Mouse (Mus musculus) lung, embryonic 16.5 days (tissue): ENCODE data around the gene Aurkb. TPM values are rescaled to one million over a fixed set of nuclear protein-coding genes. Genes with fewer than 3 reads are reported as not detected.
A peak's percentile ranks its signal among the peaks of the same experiment; 100 is the strongest.

Source experiments
- ATAC-seq: fragments of 200-750 bp; cut with Nextera tagmentation; 2 replicates; pipeline ENCODE4 v1.8.0; 2017; ENCODE audit warnings: low read depth, mild to moderate bottlenecking, moderate library complexity
- H3K27ac ChIP-seq: fragments of 300-500 bp; sonication (generic); 2 replicates; pipeline ENCODE4 v1.5.1; 2014; ENCODE audit warnings: mild to moderate bottlenecking, control low read depth, low read length
- H3K27me3 ChIP-seq: fragments of 300-500 bp; sonication (generic); 2 replicates; pipeline ENCODE4 v1.6.1; 2014; ENCODE audit warnings: low read depth, low read length, mixed read lengths; ENCODE audit not compliant: control insufficient read depth, insufficient read depth
- H3K36me3 ChIP-seq: fragments of 300-500 bp; sonication (generic); 2 replicates; pipeline ENCODE4 v1.6.1; 2014; ENCODE audit warnings: low read length; ENCODE audit not compliant: control insufficient read depth, insufficient read depth
- H3K4me1 ChIP-seq: fragments of 300-500 bp; sonication (generic); replicated peaks from 2 replicates; pipeline ENCODE4 v1.6.1; 2014; ENCODE audit warnings: low read length, mixed read lengths; ENCODE audit not compliant: control insufficient read depth, insufficient read depth
- H3K4me2 ChIP-seq: fragments of 300-500 bp; sonication (generic); 2 replicates; pipeline ENCODE4 v1.6.1; 2014; ENCODE audit warnings: low read depth, low read length, control low read depth
- H3K4me3 ChIP-seq: fragments of 300-500 bp; sonication (generic); 2 replicates; pipeline ENCODE4 v1.5.1; 2014; ENCODE audit warnings: mild to moderate bottlenecking, low read length, control low read depth
- H3K9ac ChIP-seq: fragments of 300-500 bp; sonication (generic); 2 replicates; pipeline ENCODE4 v1.6.1; 2014; ENCODE audit warnings: low read length, control low read depth
- H3K9me3 ChIP-seq: fragments of 300-500 bp; sonication (generic); 2 replicates; pipeline ENCODE4 v1.6.1; 2016; ENCODE audit warnings: low read length; ENCODE audit not compliant: control insufficient read depth
- WGBS: fragments of 180-500 bp; shearing (Covaris S2); extraction: QIAGEN DNeasy Blood & Tissue Kit; methylation state at CpG from one replicate; pipeline ENCODE4 v1.1.7; 2014; 5-methylcytosine and 5-hydroxymethylcytosine counted together
- polyA plus RNA-seq: library from polyadenylated mRNA; unstranded; fragments of >200 nt; fragmentation: Nextera tagmentation; extraction: Ambion mirVana; gene quantifications from 2 replicates; pipeline ENCODE4 v1.2.1, GENCODE M21; 2015

The Aurkb gene
- polyA plus RNA-seq, 1 experiment from 2014 or later, result 189 TPM

DNA sequence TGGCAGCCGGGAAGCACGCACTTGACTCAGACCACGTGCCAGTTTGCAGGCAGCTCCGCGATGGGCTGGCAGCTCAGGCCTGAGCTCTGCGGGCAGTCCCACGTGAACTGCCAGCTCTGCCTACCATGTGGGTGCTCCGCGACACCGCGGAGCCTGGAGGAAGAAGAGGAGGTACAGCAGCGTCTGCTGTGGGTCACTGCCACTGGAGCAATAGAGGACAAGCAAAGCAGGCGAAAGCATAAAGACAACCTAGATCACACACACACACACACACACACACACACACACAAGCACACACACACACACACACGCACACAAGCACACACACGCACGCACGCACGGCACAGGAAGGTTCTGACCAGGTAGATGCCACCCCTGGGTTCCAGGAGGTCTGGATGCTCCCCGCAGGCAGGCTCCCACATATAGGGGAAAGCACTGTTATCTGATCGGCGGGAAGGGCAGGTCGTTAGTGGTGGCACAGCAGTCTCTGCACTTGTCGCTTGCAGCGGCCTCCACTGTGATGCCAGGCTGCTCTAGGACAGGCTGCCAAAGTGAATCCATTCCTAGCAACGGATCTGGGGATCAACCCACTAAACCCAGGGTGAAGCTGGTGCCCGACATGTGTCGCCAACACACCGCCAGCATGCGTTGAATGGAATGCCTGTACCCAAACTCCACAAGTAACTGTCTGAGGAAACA is 20.9 kb downstream of the Aurkb start:
- Histone ChIP-seq H3K27ac (no peak overlapping the region), H3K4me2 (peak overlapping the region; percentile 52), H3K4me1 (peaks cover 29% of the 10 kb centered on the region), H3K9ac (peak overlapping the region; percentile 62), H3K9me3 (no peaks in the 10 kb centered on the region), H3K27me3 (no peaks in the 10 kb centered on the region), H3K36me3 (no peaks in the 10 kb centered on the region), H3K4me3 (peak overlapping the region; percentile 46)
- ATAC-seq, result no peak
- WGBS, result 1% methylated on average over 29 of the region's 29 CpGs

DNA sequence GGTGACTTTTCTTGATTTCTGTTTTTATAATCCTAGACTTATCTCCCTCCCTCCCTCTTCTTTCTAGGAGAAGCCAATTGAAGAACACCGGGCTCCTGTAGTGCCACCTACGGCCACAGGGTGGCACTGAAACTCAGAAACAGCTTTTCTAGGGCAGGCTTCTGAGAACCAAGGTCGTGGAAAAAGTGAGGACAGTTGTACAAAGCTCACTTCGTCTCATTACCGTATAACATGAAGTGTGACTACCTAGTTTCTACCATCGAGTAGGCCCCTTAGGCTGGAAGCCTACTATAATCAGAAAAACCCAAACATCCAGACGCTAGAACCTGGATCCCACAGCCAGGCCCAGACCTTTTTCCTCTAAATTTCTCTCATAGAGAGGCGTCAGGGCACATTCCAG is 21.5 kb downstream of the Aurkb start:
- 8% methylated on average over 8 of the region's 8 CpGs for WGBS
- peaks cover 30% of the 10 kb centered on the region for H3K4me1 ChIP-seq
- ATAC-seq, result no peak

DNA sequence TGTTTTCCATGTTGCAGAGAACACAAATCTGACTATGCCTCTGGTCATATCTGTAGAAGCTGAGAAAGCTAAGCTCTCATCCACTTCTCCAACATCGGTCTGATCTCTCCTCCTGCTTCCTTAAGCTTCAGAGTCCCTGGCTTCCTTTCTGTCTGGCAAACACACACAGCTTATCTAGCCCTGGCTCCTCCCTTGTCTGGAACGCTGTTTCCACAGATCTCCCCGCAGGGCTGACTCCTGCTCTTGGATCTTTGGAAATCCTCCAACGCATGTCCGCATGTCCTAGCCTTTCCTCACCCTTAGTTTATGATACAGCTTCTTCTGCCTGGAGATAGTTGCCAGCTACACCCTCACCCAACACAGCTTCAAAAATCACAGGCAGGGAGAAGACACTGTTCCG is 22.2 kb downstream of the Aurkb start:
- no peak for ATAC-seq
- WGBS, result 24% methylated on average over 6 of the region's 6 CpGs
- peak overlapping the region; percentile 11 for H3K27ac ChIP-seq
- H3K9me3 ChIP-seq, result no peaks in the 10 kb centered on the region
- H3K27me3 ChIP-seq, result no peaks in the 10 kb centered on the region
- H3K4me2 ChIP-seq, result no peak overlapping the region
- H3K4me3 ChIP-seq, result no peak overlapping the region
- no peaks in the 10 kb centered on the region for H3K36me3 ChIP-seq
- 0 out of 2 replicates have a peak overlapping the region, but pooled peaks have one; percentile 26 for H3K9ac ChIP-seq
- peaks cover 35% of the 10 kb centered on the region for H3K4me1 ChIP-seq

More for the DNA sequence above, 21.5 kb downstream of the Aurkb start:
- no peak overlapping the region for H3K9ac ChIP-seq
- peak overlapping the region; percentile 11; the same call in 1 of the 2 replicates for H3K27ac ChIP-seq
- no peaks in the 10 kb centered on the region for H3K36me3 ChIP-seq
- peak overlapping the region; percentile 52 for H3K4me2 ChIP-seq
- peak overlapping the region; percentile 46 for H3K4me3 ChIP-seq
- no peaks in the 10 kb centered on the region for H3K9me3 ChIP-seq
- H3K27me3 ChIP-seq, result no peaks in the 10 kb centered on the region

DNA sequence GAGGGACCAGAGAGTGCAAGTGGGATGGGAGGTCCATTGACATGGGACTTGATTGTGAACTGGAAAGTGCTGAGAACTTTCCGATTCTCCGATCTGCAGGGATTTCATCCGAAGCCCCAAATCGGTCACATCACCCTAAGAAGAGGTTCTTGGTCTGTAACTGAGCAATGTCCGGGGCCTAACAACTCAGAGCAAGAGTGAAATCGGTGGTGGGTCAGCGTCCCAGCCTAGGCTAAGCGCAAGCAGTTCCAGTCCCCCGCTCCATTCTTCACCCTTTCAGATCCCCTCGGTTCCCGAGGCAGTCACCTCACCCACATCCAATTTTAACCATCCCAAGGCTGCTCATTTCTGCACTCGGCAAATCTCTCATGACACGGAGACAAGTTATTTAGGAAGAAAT is 24.6 kb downstream of the Aurkb start:
- ATAC-seq, result no peak
- Histone ChIP-seq H3K9ac (peak overlapping the region; percentile 84), H3K36me3 (no peaks in the 10 kb centered on the region), H3K9me3 (no peaks in the 10 kb centered on the region), H3K27ac (peak overlapping the region; percentile 96), H3K4me3 (peak overlapping the region; percentile 71), H3K4me2 (peak overlapping the region; percentile 69), H3K4me1 (peaks cover 38% of the 10 kb centered on the region), H3K27me3 (no peaks in the 10 kb centered on the region)
- 1% methylated on average over 13 of the region's 13 CpGs for WGBS

DNA sequence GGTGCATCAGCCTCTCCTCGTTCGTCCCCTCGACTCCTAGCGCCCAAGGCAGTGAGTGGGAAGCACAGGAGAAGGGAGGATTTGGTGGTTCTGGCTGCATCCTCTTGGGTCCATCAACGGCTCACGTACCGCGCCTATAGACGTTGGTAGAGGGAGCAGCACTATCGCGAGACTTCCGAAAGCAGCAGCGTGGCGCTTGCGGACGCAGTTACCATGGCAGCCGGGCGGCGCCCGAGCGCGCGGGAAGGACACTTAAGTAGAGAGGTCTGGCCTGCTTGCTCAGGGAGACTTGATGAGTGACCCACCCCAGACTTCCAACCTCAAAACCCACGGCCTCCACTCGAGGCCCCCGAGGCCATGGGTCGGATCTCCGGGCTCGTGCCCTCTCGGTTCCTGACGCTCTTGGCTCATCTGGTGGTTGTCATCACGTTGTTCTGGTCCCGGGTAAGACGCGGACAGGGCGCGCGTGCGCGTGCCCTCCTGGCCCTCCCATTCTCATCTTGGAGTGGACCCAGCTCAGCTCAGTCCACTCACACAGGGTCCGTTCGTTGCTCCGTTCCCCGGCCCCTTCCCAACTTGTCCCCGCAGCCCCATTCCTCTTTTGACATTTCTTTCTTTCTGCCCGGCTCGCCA is 25.3 kb downstream of the Aurkb start, which contains the start of gene Tmem107:
Tmem107 (plus strand) TSS at position 217 of the 633 bp plus-strand sequence.
- Histone ChIP-seq H3K27ac (peak within 1 kb of the TSS; percentile 96), H3K9me3 (no peaks in the 10 kb centered on the region), H3K9ac (peak within 1 kb of the TSS; percentile 84), H3K27me3 (no peaks in the 10 kb centered on the region), H3K4me3 (peak within 1 kb of the TSS; percentile 71), H3K4me1 (peaks cover 36% of the 10 kb centered on the region), H3K36me3 (no peaks in the 10 kb centered on the region), H3K4me2 (peak within 1 kb of the TSS; percentile 69)
- 0% methylated on average over 47 of the region's 47 CpGs for WGBS
- peak; percentile 90 for ATAC-seq

DNA sequence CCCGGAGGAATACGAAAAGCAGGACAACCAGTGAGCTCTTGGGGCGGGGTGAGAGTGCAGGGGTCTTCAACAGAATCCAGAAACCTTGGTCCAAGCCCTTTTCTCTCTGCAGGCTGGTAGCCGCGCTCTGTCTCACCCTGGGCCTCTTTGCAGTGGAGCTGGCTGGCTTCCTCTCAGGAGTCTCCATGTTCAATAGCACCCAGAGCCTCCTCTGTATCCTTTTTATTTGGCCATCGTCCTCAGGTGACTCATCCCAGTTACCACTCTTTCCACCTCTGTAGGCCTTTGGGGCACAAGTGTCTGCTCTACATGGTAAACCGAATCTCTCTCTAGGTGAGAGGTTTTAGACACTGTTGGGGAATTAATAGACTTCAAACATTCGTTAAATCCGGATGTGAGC is 25.8 kb downstream of the Aurkb start:
- no peak for ATAC-seq
- H3K27ac ChIP-seq, result peak overlapping the region; percentile 96
- H3K4me3 ChIP-seq, result peak overlapping the region; percentile 71
- H3K4me1 ChIP-seq, result peaks cover 30% of the 10 kb centered on the region
- no peaks in the 10 kb centered on the region for H3K27me3 ChIP-seq
- WGBS, result 22% methylated on average over 9 of the region's 9 CpGs
- peak overlapping the region; percentile 69 for H3K4me2 ChIP-seq
- no peaks in the 10 kb centered on the region for H3K9me3 ChIP-seq
- H3K36me3 ChIP-seq, result no peaks in the 10 kb centered on the region
- H3K9ac ChIP-seq, result peak overlapping the region; percentile 84

DNA sequence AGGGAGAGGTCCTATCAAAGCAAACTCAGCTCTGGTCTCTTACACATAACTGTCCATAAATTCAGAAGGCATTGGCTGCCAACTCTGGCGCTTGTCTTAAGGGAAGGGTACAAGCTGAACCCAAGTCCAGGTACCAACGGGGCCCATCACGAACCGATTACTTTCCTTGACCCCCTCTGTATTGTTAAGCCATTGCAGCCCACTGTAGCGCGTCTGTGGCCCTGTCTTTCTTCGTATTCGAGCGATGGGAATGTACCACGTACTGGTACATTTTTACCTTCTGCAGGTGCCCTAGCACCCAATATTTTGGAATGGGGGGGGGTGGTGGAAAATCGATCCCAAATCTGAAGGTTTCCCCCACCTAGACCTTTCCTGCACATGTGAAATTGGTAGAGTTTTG is 26.8 kb downstream of the Aurkb start:
- 84% methylated on average over 11 of the region's 11 CpGs for WGBS
- Histone ChIP-seq H3K36me3 (no peaks in the 10 kb centered on the region), H3K9me3 (no peaks in the 10 kb centered on the region), H3K4me3 (peak overlapping the region; percentile 38), H3K4me1 (peaks cover 25% of the 10 kb centered on the region), H3K9ac (no peak overlapping the region; the same call in 1 of the 2 replicates), H3K4me2 (peak overlapping the region; percentile 68), H3K27me3 (no peaks in the 10 kb centered on the region), H3K27ac (peak overlapping the region; percentile 67; the same call in 1 of the 2 replicates)
- ATAC-seq, result no peak

DNA sequence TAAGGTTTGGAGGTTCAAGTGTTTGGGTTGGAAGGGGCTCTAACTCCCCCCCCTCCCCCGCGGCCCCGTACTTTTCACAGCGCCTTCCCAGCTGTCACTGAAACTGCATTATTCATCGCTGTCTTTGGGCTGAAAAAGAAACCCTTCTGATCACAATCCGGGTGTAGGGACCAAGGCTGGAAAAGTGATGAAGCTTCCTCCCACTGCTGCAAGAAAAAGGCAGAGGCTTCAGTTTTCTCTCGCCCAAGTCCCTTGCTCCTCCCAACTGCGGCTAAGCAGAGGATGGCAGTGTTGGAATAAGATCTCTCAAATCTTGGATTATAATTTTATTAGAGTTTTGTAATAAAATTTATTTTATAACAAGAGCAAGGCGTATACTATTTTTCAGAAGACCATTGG is 27.2 kb downstream of the Aurkb start:
- H3K9me3 ChIP-seq, result no peaks in the 10 kb centered on the region
- H3K27me3 ChIP-seq, result no peaks in the 10 kb centered on the region
- H3K4me3 ChIP-seq, result peak overlapping the region; percentile 38
- peak overlapping the region; percentile 67 for H3K27ac ChIP-seq
- peak overlapping the region; percentile 68 for H3K4me2 ChIP-seq
- 6% methylated on average over 9 of the region's 9 CpGs for WGBS
- ATAC-seq, result no peak
- peaks cover 23% of the 10 kb centered on the region for H3K4me1 ChIP-seq
- no peaks in the 10 kb centered on the region for H3K36me3 ChIP-seq
- H3K9ac ChIP-seq, result peak overlapping the region; percentile 46

DNA sequence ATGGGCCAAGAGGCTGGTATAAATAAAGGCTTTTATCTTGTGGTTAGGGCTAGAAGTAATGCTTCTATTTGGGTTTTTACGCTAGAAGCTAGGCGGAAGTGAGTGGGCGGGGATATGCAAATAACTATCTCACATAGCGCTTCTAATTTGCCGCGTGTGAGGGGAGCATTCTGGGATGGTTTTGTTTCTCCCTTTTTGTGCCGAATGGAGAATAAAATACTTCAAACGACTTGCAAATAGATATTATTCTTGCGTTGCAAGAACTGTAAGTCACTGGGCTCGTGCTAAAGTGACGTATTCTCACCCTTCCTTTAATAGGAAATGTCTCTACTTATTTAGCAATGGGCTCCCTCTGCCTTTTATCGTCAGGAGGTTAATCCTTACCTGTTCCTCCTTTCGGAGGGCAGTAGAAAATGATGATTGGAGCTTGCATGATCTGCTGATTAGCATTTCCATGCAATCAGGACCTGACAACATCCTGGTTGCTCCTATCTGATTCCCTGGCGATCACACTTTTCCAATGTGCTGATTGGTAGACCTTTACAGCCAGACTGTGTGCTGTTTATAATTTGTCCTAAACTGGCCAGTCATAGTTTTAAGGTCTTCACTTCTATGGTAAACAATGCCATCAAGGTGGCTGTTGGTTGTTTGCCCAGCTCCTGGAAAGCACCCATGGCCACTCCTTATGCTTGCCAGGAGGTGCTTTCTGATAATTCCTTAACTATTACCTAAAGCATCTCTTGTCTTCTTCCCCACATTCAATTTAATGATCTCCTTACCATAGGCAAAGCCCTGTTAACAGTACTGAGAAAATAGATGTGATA is 27.8 kb downstream of the Aurkb start:
- Histone ChIP-seq H3K27ac (peak overlapping the region; percentile 67), H3K9me3 (no peaks in the 10 kb centered on the region), H3K36me3 (no peaks in the 10 kb centered on the region), H3K4me1 (peaks cover 21% of the 10 kb centered on the region), H3K27me3 (no peaks in the 10 kb centered on the region), H3K4me3 (peak overlapping the region; percentile 38), H3K4me2 (peak overlapping the region; percentile 68), H3K9ac (peak overlapping the region; percentile 46)
- WGBS, result 0% methylated on average over 14 of the region's 14 CpGs
- ATAC-seq, result peak; percentile 65
